In genomic region chr3:107567766-107568165, GRCm38 (mm10) we compare ENCODE assay signal across 29 mouse cellular contexts. TPM values are rescaled to one million over a fixed set of nuclear protein-coding genes. Genes with fewer than 3 reads are reported as not detected.
DNase-seq lines count a peak whose midpoint lies in the region; ATAC-seq and TF ChIP-seq lines count a peak whose summit lies in the region.
"Had no signal": no experiment of that assay in that cellular context is flagged by ENCODE, and none has a peak within 500 bp of the region (broad histone marks: within the 10 kb centered on the region; RNA-seq: fewer than 3 reads in every experiment).

No protein-coding gene starts in this region.

- H3K4me1 ChIP-seq in heart, embryonic 13.5 days = peaks cover 66% of the 10 kb centered on the region
- no peaks in the 10 kb centered on the region for H3K4me1 ChIP-seq in midbrain, embryonic 11.5 days (ENCODE audit: control insufficient read depth, insufficient read depth, low read length)
- H3K4me1 ChIP-seq in midbrain, postnatal 0 days (ENCODE audit: insufficient read depth, low read length) = no peaks in the 10 kb centered on the region

- no peaks in the 10 kb centered on the region for H3K36me3 ChIP-seq in heart, embryonic 13.5 days
- no peaks in the 10 kb centered on the region for H3K36me3 ChIP-seq in midbrain, embryonic 11.5 days (ENCODE audit: control insufficient read depth, insufficient read depth, low read length)
- H3K36me3 ChIP-seq in midbrain, postnatal 0 days (ENCODE audit: insufficient read depth, low read length) = no peaks in the 10 kb centered on the region
- H3K36me3 ChIP-seq: embryonic facial prominence, embryonic 15.5 days; forebrain, embryonic 10.5 days; heart, embryonic 10.5 days had no signal

- WGBS in heart, embryonic 13.5 days = 69% methylated on average over 7 of the region's 7 CpGs
- 82% methylated on average over 7 of the region's 7 CpGs for WGBS in midbrain, embryonic 11.5 days
- WGBS in midbrain, postnatal 0 days = 78% methylated on average over 7 of the region's 7 CpGs

- H3K9ac ChIP-seq in heart, embryonic 13.5 days = no peak overlapping the region
- no peak overlapping the region for H3K9ac ChIP-seq in midbrain, embryonic 11.5 days (ENCODE audit: low read length)
- H3K9ac ChIP-seq in midbrain, postnatal 0 days (replicated peaks; ENCODE audit: low read length, poor library complexity, severe bottlenecking) = no peak overlapping the region
- H3K9ac ChIP-seq: embryonic facial prominence, embryonic 15.5 days had no signal

- peaks cover 26% of the 10 kb centered on the region for H3K27me3 ChIP-seq in heart, embryonic 13.5 days (replicated peaks)
- H3K27me3 ChIP-seq in midbrain, embryonic 11.5 days (ENCODE audit: control insufficient read depth, insufficient read depth, low read length) = no peaks in the 10 kb centered on the region
- H3K27me3 ChIP-seq in midbrain, postnatal 0 days (ENCODE audit: insufficient read depth, low read length) = no peaks in the 10 kb centered on the region
- H3K27me3 ChIP-seq: CH12.LX; embryonic facial prominence, embryonic 15.5 days had no signal

- no peak for TF ChIP-seq CTCF in midbrain, postnatal 0 days (IDR thresholded peaks at IDR 0.05)

- 0 out of 2 replicates have a peak overlapping the region, but pooled peaks have one; percentile 44 for H3K27ac ChIP-seq in heart, embryonic 13.5 days (replicated peaks)
- no peak overlapping the region for H3K27ac ChIP-seq in midbrain, embryonic 11.5 days (ENCODE audit: low read depth, low read length)
- H3K27ac ChIP-seq in midbrain, postnatal 0 days (ENCODE audit: low read depth, low read length) = no peak overlapping the region
- H3K27ac ChIP-seq: embryonic facial prominence, embryonic 15.5 days; forebrain, embryonic 10.5 days; heart, embryonic 10.5 days had no signal

- H3K9me3 ChIP-seq in heart, embryonic 13.5 days = no peaks in the 10 kb centered on the region
- no peaks in the 10 kb centered on the region for H3K9me3 ChIP-seq in midbrain, embryonic 11.5 days (ENCODE audit: control insufficient read depth, low read length)
- H3K9me3 ChIP-seq in midbrain, postnatal 0 days (ENCODE audit: low read length) = no peaks in the 10 kb centered on the region
- H3K9me3 ChIP-seq: embryonic facial prominence, embryonic 15.5 days; forebrain, embryonic 10.5 days; heart, embryonic 10.5 days had no signal

- ATAC-seq in heart, embryonic 13.5 days (ENCODE audit: extremely low read depth, insufficient number of reproducible peaks, low FRiP score, low TSS enrichment) = no peak
- no peak for ATAC-seq in midbrain, embryonic 11.5 days (ENCODE audit: low FRiP score)
- ATAC-seq in midbrain, postnatal 0 days (ENCODE audit: low FRiP score) = no peak
- ATAC-seq: inflammation-experienced regulatory T-cells, adult 6 months; intestine, postnatal 0 days had no signal

- DNase-seq in heart, postnatal 14 days = no peak
- DNase-seq in midbrain, embryonic 11.5 days (ENCODE audit: low spot score, missing footprints) = peak; percentile 60
- DNase-seq in midbrain, postnatal 0 days (ENCODE audit: low spot score) = no peak
- peak; percentile 68 for DNase-seq in Muller cell, postnatal 12 days (ENCODE audit: inconsistent ontology term)
- DNase-seq in left cerebral cortex, postnatal 14 days (ENCODE audit: low spot score in 2 of 2) = no peak
- no peak for DNase-seq in gastrocnemius, postnatal 36 days
- DNase-seq: adrenal gland, postnatal 10 days; cerebellum, adult 11 months; cerebellum, adult 8-10 months; cerebellum, postnatal 14 days; embryo, embryonic 11 days; gastrocnemius, postnatal 25 days; heart, adult 11 months; heart, postnatal 36 days had no signal

- H3K4me3 ChIP-seq in heart, embryonic 13.5 days = no peak overlapping the region
- H3K4me3 ChIP-seq in midbrain, embryonic 11.5 days (ENCODE audit: low read depth, low read length) = no peak overlapping the region
- no peak overlapping the region for H3K4me3 ChIP-seq in midbrain, postnatal 0 days (ENCODE audit: low read depth, low read length)
- H3K4me3 ChIP-seq: embryonic facial prominence, embryonic 15.5 days; erythroblast, embryonic 14.5 days; forebrain, embryonic 10.5 days; heart, embryonic 10.5 days had no signal

- no peak overlapping the region for H3K4me2 ChIP-seq in heart, embryonic 13.5 days
- H3K4me2 ChIP-seq in midbrain, embryonic 11.5 days = no peak overlapping the region
- H3K4me2 ChIP-seq in midbrain, postnatal 0 days (ENCODE audit: low read depth, low read length, poor library complexity, severe bottlenecking) = no peak overlapping the region
- H3K4me2 ChIP-seq: embryonic facial prominence, embryonic 15.5 days had no signal

- intact Hi-C loops in heart, postnatal 14 days (cut with DNase I) = no loop called here
- intact Hi-C loops in left cerebral cortex, postnatal 14 days (cut with DNase I) = no loop called here
- intact Hi-C loops in gastrocnemius, postnatal 36 days (cut with DNase I) = no loop called here

RNA-seq across cellular contexts. Expression of gene Ubl4b, which starts 12.9 kb away (rescaled TPM):
- not detected in 2 replicates for polyA plus RNA-seq in heart, embryonic 13.5 days (2015; fragmentation: Nextera tagmentation; extraction: Ambion mirVana)
- total RNA-seq in heart, postnatal 14 days (2021) = not detected
- polyA plus RNA-seq in midbrain, embryonic 11.5 days (2014; fragmentation: Nextera tagmentation; extraction: Ambion mirVana) = not detected in 2 replicates
- total RNA-seq in midbrain, postnatal 0 days (2014; rRNA removed) = not detected in 2 replicates
- polyA plus RNA-seq in midbrain, postnatal 0 days (2015; fragmentation: Nextera tagmentation; extraction: Ambion mirVana) = not detected in 2 replicates
- under 1 TPM in 1 of 2 experiments, not detected in 1; 0.24 TPM for total RNA-seq in left cerebral cortex, postnatal 14 days (2021)
- total RNA-seq in gastrocnemius, postnatal 36 days (2021) = not detected
- total RNA-seq: adrenal gland, postnatal 10 days; CH12.LX; common myeloid progenitor, adult 5-6 weeks; gastrocnemius, adult 18-20 months; gastrocnemius, postnatal 25 days; heart, postnatal 36 days had no signal
- polyA plus RNA-seq: brain, embryonic 14.5 days; embryonic facial prominence, embryonic 15.5 days; erythroblast, embryonic 14.5 days; forebrain, embryonic 16.5 days; hindbrain, embryonic 11.5 days; hindbrain, embryonic 16.5 days; inflammation-experienced regulatory T-cells, adult 6 months; intestine, postnatal 0 days had no signal

RNA-seq across cellular contexts. Expression of gene Alx3, which starts 27.1 kb away (rescaled TPM):
- polyA plus RNA-seq in heart, embryonic 13.5 days (2015; fragmentation: Nextera tagmentation; extraction: Ambion mirVana) = 0.28 and 0.53 TPM in 2 replicates
- not detected for total RNA-seq in heart, postnatal 14 days (2021)
- polyA plus RNA-seq in midbrain, embryonic 11.5 days (2014; fragmentation: Nextera tagmentation; extraction: Ambion mirVana) = 2.8 and 3.3 TPM in 2 replicates
- total RNA-seq in midbrain, postnatal 0 days (2014; rRNA removed) = 0.60 and 3.0 TPM in 2 replicates
- polyA plus RNA-seq in midbrain, postnatal 0 days (2015; fragmentation: Nextera tagmentation; extraction: Ambion mirVana) = 0.63 and 1.3 TPM in 2 replicates
- total RNA-seq in left cerebral cortex, postnatal 14 days (2021) = 1 to 10 TPM; 1.1 to 1.9 TPM
- not detected for total RNA-seq in gastrocnemius, postnatal 36 days (2021)
- total RNA-seq: adrenal gland, postnatal 10 days; adrenal gland, postnatal 4 days; CH12.LX; common myeloid progenitor, adult 5-6 weeks; gastrocnemius, adult 18-20 months; gastrocnemius, postnatal 25 days; heart, postnatal 36 days had no signal
- polyA plus RNA-seq: erythroblast, embryonic 14.5 days; inflammation-experienced regulatory T-cells, adult 6 months; intestine, postnatal 0 days had no signal

RNA-seq across cellular contexts. Expression of gene Slc6a17, which starts 49.9 kb away (rescaled TPM):
- 4.1 and 4.7 TPM in 2 replicates for polyA plus RNA-seq in heart, embryonic 13.5 days (2015; fragmentation: Nextera tagmentation; extraction: Ambion mirVana)
- 1 to 10 TPM; 1.3 to 1.5 TPM for total RNA-seq in heart, postnatal 14 days (2021)
- polyA plus RNA-seq in midbrain, embryonic 11.5 days (2014; fragmentation: Nextera tagmentation; extraction: Ambion mirVana) = 1.8 and 1.9 TPM in 2 replicates
- total RNA-seq in midbrain, postnatal 0 days (2014; rRNA removed) = 52.0 and 60.0 TPM in 2 replicates
- 17.5 and 22.2 TPM in 2 replicates for polyA plus RNA-seq in midbrain, postnatal 0 days (2015; fragmentation: Nextera tagmentation; extraction: Ambion mirVana)
- total RNA-seq in left cerebral cortex, postnatal 14 days (2021) = 100 to 1,000 TPM; 365 to 381 TPM
- 1 to 10 TPM in 1 of 2 experiments, under 1 TPM in 1; 0.26 to 1.4 TPM for total RNA-seq in gastrocnemius, postnatal 36 days (2021)
- total RNA-seq: CH12.LX; common myeloid progenitor, adult 5-6 weeks had no signal
- polyA plus RNA-seq: erythroblast, embryonic 14.5 days; inflammation-experienced regulatory T-cells, adult 6 months had no signal

Comparison
In these comparisons a context has a peak if more than half of its experiments do, and no peak if none do; other contexts are left out.
1. DNase-seq: peak in midbrain, embryonic 11.5 days (single experiment) and Muller cell, postnatal 12 days (single experiment); none in heart, postnatal 14 days (0 of 2), midbrain, postnatal 0 days (single experiment), left cerebral cortex, postnatal 14 days (0 of 2) and gastrocnemius, postnatal 36 days (0 of 2).
2. RNA of gene Slc6a17, which starts 49.9 kb away (total RNA-seq): 365 to 381 TPM in left cerebral cortex, postnatal 14 days and 52.0 to 60.0 TPM in midbrain, postnatal 0 days; 1.3 to 1.5 TPM in heart, postnatal 14 days and 0.26 to 1.4 TPM in gastrocnemius, postnatal 36 days; every median in the first group is over 10 times any median in the second.